Mouse (Mus musculus): ENCODE data around the gene Tyw3.

- TF ChIP-seq CTCF (IDR thresholded peaks at IDR 0.05) (no peak), POLR2A (IDR thresholded peaks at IDR 0.05; ENCODE audit: insufficient read depth, low read depth, low read length) (no peak), EP300 (IDR thresholded peaks at IDR 0.05; ENCODE audit: insufficient read depth, low read depth, low read length) (no peak)
These were observed 45.9 kb downstream of the Tyw3 start for GRCm38 (mm10) chr3:154551035-154551411.

Measured in heart, adult 2 months (tissue).